Mouse (Mus musculus): ENCODE results near the gene Krt19.

The Krt19 gene

DNA sequence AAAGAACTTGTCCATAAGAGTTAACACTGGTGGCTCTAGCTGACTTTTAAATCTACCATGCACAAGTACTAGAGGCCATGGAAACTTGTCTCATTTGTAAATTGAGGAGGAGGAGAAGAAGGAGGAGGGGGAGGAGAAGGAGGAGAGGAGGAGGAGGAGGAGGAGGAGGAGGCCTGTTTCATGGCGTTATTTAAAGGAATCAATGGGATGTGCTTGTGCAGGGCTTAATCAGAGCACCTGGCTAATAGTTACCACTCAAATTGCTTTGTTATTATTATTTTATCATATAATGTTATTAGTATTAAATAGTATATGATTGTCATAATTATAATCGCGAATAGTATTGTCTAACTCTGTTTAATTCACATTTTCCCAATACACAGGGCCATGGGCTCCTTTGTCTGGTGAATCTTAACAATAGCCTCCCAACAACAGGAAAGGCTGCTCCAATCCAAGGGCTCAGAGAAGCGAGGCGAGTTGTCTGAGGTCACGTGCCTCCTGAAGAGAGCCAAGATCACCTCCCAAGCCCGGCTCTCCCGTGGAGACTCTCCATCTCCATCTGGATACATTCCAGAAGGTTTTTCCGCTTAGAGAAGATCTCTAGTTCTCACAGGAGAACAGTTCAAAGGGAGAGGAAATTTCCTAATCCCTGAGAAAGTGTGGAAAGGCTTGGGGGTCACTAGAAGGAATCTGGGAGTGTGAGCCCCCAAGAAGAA is at the start of gene Krt19:
Gene Krt19 (minus strand): TSS at position 51 of the 716 bp plus-strand sequence.
- no peak for DNase-seq

DNA sequence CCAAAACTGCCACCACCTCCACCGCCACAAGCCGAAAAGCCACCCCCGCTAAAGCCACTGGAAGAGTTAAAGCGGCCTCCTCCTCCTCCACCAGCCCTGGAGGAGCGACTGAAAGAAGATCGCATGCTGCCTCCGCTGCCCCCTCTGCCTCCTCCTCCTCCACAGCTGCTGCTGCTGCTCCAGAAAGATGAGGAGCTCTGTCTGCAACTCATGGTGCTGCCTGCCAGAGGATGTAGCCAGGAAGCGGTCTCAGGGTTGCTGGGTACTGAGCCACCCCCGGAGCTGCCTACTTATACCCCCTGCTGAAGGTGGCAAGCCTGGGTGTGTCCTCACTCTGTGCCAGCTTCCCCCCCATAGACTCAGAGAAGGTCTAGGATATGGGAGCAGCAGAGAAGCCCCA is 44.5 kb upstream of the Krt19 start, which contains the start of gene Krt9:
Gene Krt9 (minus strand): TSS at position 255 of the 400 bp plus-strand sequence.
- DNase-seq = no peak

DNA sequence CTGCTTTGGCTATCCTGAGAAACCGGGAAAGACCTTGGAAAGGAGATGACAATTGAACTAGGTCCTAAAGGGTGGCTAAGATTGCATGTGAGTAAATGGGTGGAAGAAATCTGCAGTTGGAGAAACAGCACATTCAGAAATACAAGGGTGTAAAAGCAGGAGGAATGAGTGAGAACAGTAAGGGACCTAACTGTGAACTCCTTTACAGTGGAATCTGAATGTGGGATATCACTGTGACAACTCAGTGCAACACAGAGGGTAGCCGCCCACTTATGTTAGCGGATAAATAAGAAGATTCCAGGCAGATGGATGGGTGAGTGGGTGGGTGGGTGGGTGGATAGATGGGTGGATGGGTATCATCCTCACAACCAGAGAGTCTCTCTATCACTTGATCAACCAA is 43.4 kb upstream of the Krt19 start:
- DNase-seq = no peak

DNA sequence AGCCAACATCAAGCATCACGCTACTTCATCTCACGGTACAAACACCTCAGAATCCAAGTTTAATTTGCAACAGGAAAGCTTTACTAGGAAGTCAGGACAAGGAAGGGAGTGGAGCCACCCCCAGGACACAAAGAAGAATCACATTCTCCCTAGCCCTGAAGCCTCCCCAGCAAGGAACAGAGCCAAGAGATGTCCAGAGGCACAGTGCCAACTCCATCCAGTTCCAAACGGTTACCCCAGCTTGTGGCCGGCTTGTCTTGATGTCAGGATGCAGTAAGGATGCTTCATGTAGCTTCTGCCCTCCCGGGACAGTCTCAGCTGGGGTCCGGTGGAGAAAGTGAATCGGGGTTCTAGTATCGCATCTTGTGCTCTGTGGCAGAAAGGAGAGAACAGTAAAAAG is 38.3 kb upstream of the Krt19 start:
- DNase-seq = peak; percentile 3 to 8

DNA sequence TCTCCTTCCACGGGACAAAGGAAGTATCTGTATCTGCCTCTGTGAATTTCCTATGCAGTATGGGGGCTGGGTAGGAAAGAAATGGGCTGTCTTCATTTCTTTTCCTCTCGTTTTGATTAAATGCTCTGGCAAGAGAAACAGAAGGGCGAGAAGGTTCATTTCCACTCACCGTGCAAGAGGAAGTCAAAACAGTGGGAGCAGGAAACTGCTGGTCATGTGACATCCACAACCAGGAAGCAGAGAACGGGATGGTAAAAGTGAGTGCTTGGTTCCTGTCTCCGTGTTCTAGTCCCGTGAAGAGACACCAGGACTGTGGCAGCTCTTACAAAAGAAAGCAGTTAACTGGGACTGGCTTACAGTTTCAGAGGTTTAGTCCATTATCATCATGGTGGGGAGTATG is 33.3 kb upstream of the Krt19 start:
- DNase-seq = no peak

DNA sequence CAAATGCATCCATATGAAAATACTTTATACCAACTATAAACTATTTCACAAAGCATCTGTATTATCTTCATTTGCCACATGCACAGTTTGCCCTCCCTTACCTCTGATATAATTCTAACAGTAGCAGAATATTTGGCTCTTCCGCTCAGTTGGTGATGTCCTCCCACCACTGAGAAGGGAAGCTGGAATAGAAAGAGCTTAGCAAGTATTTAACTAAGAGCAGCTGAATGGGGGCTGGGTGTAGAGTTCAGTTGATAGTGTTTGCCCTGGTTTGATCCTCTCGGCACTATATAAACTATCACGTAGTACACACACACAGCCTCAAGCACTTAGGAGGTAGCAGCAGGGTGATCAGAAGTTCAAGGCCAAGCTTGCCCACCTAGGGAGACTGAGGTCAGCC is 30.8 kb upstream of the Krt19 start:
- no peak for DNase-seq

DNA sequence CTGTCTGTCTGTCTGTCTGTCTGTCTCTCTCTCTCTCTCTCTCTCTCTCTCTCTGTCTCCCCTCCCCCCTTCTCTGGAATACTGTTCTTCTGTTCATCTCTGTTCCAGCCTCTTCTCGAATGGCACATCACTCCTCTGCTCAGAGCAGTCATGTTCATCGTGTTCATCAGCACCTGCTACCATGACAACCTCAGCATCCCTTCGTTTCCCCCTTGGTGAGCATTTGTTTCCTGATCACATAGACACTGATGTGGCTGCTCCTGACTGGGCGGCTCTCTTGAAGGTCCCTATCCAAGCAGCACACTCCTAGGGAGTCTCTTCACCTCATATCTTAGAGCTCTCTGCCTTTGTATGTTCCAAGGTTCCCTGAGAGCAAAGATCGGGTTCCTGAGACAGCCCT is 29.8 kb upstream of the Krt19 start:
- DNase-seq = no peak

DNA sequence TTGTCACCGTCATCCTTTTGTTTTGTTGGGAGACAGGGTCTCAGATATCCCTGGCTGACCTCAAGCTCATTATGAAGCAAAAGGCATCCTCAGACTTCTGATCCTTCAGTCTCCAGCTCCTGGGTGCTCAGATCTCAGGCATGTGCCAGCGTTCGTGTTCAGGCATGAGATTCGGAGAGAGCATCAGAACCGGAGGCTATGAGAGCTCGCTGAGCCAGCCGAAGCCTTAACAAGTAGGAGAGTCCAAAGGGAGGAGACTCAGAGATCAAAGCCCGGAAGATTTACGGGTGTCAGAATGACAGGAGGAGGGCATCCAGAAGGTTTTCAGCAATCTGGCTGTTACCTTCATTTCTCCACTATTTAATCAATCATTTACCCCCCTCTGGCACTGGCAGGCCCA is 28.3 kb upstream of the Krt19 start:
- DNase-seq = no peak

DNA sequence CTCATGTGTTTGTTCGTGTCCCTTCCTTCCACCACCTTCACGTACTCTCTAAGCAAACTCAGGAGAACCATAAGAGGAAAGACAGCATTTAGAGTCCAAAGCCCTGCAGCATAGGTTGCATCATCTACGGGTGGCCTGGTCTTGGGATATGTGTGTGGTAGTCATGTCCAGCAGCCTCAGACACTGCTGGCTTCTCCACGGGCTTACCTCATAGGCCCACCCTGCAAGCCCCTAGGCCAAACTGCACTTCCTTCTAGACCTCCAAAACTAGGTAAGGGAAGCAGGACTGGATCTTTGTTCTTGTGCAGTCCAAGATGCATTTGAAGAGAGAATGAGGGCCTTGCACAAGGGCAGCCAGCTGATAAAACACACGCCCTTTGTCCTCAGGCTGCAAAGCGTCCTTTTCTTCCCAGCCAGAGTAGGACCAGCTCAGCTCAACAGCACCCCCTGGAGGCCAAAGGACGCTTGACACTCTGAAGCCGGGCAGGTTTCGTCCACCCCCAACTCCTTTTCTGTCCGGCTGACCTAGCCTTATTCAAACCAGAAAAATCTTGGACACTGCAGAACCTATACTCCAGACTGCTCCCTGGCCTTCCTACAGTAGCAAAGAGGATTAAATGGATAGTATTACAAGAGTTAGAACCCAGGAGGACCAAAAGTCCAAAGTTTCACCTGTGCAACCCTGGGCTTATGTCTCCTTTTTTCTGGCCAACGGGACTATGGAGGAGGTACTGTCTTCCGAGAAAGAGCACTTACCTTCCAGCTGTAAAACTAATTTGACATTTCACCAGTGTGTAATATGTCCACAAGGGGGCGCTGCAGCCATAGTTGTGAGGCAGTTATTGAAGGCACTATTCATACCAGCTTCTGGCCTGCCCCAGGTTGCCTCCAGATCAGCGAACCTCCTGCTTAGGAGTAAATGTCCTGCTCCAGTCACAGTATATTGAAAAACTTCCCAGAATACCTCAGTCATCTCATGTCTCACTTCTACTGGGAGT is 20.6 kb upstream of the Krt19 start:
- peak; percentile 53 to 58 for DNase-seq

DNA sequence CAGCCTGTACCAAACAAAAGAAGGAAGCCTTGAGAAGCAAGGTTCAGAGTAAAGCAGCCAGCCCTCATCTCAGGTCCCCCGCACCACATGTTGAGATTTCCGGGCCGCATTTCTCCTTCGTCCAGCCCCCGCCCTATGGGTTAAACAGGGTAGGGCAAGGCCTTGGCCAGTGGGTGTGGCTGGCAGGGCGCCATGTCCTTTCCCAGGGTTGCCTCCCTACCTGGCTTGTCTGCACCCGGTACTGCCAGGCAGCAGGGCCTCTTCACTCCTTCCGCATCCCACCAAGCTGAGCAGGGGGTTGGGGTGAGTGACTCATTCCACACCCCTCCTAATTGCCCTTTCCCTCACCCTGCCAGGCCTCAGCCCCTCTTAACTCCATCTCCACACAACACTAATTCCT is 19.6 kb upstream of the Krt19 start:
- peak in 1 of 2 experiments; percentile 2 for DNase-seq

DNA sequence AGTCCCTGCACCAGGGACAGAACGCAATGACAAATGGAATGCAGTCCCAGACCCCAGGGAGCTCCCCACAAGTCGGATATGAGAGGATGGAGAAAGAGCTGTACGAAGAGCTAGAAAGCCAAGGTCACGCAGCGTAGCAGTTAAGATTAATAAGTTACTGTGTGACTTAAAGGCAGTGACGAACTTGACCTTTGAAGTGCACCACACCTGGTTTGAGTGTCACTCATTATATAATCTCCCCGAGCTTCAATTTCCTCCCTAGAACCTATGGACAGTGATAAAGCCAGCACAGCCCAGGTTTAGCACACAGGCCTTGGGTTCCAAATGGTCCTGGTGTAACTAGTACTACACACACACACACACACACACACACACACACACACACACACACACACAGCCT is 15.9 kb upstream of the Krt19 start:
- no peak for DNase-seq

DNA sequence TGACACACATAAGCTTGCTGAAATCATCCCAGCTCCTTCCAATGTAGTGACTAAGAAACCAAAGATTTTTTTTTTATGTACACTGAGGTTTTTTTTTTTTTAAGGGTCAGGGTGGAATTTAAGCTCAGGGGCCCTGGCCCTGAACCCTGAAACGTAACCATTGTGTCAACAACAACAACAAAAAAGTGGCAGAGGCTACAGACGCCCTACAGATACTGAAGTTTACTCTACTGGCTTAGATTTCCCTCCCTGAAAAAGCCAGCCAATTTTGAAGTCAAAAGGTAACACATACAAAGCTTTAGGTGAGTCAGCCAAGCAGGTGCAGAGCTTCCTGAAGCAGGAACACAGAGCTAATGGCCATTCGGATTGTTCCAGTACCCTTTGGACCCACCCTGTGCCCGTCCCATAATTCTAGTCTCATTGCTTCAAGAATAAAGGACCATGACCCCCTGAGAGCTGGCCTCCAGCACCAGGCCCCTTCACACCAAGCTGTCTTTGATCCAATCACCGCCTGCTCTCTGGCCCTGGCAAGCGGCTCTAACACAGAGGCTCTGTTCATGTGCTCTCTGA is 9.5 kb upstream of the Krt19 start:
- no peak for DNase-seq

DNA sequence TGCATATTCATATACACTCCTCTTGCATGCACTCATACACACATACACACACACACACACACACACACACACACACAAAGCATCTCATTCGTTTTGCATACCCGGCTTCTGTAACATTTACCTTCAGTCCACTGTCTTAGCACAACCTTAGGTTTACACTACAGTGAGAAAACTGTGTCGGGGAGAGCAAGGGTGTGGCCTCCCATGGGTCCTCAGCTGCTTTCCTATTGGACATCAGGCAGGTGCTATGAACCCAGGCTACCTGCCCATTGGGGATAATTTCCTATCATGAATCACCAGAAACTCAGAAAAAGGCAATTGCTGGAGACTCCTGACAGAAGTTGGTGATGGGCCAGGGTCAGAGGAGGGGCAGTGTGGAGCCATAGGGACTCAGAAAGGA is 8.9 kb upstream of the Krt19 start:
- no peak for DNase-seq

DNA sequence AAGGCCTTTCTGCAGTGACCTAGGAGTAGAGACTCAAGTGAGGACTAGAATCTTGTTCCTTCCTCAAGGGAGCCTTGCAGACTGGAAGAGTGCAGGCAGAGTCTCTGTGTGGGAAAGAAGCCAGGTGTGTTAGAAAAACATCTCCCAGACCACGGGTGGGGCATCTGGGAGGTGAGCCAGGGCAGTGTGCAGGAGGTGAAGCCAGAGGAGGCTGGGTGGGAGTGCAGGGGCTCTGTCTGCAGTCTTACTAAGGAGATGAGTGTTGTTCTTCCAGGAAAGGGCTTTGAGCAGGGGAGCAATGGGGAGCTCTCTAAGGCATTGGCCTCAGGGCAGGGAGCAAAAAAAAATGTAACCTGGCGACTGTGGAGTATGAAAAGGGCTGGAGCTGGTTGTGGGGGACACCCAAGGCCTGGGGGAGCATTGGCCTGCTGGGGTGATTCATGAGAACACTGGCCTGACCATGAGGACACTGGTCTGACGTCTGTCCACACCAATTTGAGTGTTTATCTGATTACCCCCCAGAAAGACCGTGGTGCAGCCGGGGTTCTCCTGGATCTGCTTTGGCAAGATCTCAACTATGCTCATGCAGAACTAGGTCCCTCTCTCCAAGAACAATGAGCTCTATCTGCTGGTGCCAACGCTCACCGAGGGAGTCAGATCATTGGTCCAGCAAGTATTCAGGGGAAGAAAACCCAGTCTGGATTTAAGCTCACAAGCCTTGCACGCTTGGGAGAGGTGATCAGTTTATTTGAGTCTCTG is 7.2 kb upstream of the Krt19 start:
- DNase-seq = no peak

DNA sequence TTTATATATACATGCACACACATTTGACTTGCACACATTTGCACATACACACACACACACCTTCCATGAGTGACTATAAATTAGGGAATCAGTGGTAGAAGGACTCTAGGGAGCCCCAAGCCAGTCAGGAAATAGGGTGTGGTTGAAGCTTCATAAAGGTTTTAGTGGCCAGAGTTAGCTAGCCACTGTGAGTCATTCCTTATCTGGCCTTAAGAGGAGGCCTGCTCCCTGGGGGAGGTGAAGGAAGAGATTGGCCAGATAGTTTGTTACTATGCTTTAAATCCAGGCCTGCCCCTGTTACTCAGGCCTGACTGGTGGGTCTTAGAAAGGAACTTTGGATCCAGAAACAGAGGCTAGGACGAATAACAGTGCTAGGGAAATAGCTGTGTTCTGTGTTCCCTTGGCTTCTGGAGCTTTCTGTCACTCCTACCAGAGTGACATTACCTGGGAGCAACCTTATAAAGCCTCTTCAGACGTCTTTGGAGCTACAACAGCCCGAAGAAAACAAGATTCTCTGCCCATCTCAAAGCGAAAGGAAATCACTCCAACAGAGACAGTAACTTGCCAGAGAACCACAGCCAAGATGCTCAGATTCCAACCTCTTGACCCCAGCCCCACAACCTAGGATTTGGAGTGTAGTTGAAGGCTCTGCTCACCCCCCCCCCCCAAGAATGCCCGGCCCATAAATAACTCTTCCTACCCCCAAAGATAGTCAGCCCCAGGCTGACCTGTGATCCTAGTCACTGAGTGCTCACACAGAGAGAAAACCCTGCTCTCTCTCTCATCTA is 705 bp downstream of the Krt19 start:
- DNase-seq = no peak

DNA sequence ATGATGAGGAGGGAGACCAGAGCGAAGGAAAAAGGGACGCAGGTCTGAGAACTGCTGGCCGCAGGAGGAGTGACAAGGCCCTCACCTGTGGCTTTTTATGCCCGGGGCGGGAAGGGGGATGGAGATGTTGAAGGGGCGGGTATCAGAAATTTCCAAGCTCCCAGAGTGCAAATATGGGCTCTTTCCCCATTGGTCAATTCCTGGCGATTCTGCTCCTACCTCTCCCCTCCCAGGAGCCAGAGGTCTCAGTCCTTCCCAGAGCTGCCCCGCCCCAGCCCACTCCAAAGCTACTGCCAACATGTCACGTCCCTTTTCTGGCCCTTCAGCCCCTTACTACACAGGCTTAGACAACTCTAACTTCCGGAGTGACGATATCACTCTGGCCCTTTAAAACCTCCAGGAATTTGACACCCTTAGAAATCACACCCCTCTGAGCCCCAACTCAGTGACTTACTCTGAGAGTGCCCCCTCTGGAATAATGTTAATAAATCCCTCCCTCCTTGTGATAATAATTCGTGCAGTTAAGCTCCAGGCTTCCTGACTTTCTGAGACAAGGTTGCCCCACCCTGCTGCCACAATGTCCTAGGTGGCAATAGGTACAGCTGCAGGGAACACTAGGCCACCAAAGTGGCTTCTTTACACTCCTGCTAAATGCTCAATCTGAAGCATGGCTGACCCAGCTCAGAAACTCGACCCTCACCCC is 2.5 kb downstream of the Krt19 start:
- DNase-seq = no peak

DNA sequence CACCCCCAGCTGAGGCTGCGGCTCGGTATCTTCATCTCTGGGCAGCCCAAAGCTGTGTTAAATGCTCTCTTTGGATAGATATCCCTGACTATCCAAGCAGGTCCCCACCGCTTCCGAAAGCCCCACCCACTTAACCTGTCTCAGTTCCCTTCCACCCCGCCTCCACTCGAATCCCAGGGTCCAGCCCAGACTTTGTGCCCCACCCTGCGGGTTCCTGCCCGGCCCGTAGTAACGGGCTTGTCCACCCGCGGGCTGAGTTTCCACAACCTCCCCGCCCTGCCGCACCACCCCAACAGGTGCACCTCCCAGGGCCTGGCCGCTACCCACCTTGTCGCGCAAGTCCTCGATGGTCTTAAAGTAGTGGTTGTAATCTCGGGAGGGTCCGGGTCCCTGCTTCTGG is 3.4 kb downstream of the Krt19 start:
- no peak for DNase-seq

DNA sequence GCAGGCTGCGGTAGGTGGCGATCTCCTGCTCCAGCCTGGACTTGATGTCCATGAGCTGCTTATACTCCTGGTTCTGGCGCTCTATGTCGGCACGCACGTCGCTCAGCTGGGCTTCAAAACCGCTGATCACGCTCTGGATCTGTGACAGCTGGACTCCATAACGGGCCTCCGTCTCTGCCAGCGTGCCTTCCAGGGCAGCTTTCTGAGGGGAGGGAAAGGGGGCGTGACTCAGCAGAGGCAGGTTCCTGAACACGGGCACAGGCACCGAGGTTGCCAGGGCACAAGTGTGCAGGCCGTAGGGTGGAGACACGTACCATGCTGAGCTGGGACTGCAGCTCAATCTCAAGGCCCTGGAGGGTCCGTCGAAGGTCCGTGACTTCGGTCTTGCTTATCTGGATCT is 7.5 kb downstream of the Krt19 start:
- no peak for DNase-seq

DNA sequence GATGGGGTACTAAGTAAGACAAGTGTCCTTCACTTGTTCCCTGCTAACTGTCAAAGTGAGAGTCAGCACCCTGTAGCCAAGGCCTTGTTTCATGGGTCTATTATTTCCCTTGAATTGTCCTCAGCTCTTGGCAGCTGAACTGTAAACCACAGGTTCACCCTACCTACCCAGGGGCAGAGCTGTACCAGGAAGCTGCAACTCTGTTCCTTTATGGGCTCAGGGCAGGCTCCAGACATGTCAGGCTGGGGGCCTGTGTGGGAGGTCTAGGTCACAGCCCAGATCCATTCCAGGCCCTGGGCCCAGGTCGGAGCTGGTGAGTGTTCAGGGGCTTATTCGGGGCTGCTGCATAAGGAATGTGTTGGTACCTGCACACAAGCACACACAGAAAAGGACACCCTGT is 9.1 kb downstream of the Krt19 start:
- DNase-seq = no peak

DNA sequence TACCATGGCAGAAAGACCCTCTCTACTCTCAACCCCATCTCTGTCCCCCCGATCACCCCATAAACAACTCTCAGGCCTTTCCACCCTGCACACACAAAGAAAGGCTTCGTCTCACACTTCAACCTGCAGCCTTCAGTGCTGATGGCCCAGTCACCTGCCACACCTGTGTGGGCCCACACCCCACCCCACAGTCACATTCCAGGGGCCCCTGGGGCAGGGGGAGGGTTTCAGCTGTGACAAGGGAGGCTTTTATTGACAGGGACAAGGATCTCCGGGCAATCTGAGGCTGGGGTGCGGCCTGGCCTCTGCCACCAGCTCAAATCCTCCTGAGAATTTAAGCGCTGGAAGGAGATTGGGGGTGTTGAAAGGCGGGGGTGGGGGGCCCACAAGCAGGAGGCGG is 9.7 kb downstream of the Krt19 start:
- DNase-seq = no peak

DNA sequence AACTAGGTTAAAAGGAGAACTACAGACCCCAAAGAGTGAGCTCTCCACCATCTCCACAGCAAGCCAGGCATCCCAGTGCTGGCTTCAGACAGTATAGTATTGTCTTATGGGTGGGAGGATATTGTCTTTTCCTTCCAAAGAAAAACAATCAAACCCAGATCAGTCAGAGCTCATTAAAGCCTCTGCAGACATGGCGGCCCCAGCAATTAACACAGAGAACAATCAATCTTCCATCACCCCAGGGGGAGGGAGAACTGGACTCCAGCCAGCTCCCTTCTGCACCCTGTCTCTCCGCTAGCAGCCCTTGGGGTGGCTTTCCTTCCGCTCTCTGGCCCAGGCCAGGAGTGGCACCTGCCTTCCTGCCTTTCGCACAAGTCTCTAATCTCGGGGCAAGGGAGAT is 10.8 kb downstream of the Krt19 start:
- DNase-seq = no peak

Data from cerebellum, postnatal 36 days (tissue).